Mouse (Mus musculus) lung, adult 2 months (tissue): ENCODE measurements around the gene Gyg. TPM values are rescaled to one million over a fixed set of nuclear protein-coding genes. Genes with fewer than 3 reads are reported as not detected.

Source experiments
- DNase-seq: peaks from one replicate; pipeline ENCODE4 v3.0.0; 2022
- H3K4me1 ChIP-seq: fragments of 200-500 bp; 2 replicates; pipeline ENCODE4 v1.6.1; 2011; ENCODE audit warnings: low read length; ENCODE audit not compliant: control insufficient read depth, insufficient read depth
- H3K4me3 ChIP-seq: fragments of 200-500 bp; replicated peaks from 2 replicates; pipeline ENCODE3; 2011; ENCODE audit warnings: low read depth, mild to moderate bottlenecking, control low read depth, low read length; ENCODE audit errors: extremely low read depth
- CTCF ChIP-seq: fragments of 200-500 bp; IDR thresholded peaks from 2 replicates; pipeline ENCODE4 v1.5.1; 2011; ENCODE audit warnings: mild to moderate bottlenecking, low read length, control low read depth; ENCODE audit not compliant: insufficient read depth
- POLR2A ChIP-seq: fragments of 200-500 bp; IDR thresholded peaks from 2 replicates; pipeline ENCODE4 v1.6.1; 2011; ENCODE audit warnings: low read depth, mild to moderate bottlenecking, control low read depth, low read length, borderline replicate concordance; ENCODE audit errors: extremely low read depth
- WGBS: fragments of 180-500 bp; shearing (Covaris S2); methylation state at CpG from one replicate; pipeline ENCODE4 v1.1.7; 2018; 5-methylcytosine and 5-hydroxymethylcytosine counted together
- polyA plus RNA-seq: library from polyadenylated mRNA; depleted of rRNA; stranded (reverse); fragments of >200 nt; gene quantifications from 2 replicates; pipeline ENCODE4 v1.2.3, GENCODE M21; 2012

The Gyg gene
- polyA plus RNA-seq, 1 experiment: 99.0 TPM

DNA sequence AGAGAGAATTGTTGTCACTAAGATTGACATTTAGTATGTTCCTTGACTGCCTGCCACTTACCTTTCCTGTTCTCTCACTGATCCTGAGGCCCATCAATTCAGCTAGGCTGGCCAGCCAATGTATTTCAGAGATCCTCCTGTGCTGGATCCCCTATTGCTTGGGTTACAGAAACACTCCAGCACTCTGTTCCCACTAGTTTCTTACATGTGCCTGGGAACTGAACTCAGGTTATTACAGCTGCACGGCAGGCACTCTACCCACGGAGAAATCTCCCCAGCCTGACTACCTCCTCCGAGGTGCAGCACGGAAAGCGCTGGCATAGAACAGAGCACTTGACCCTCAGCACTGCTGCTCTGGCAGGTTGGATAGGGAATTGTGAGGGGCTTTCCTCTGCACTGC lies 7.5 kb downstream of the Gyg start:
- TF ChIP-seq POLR2A: no peak
- TF ChIP-seq CTCF: no peak
- 78% methylated on average over 5 of the region's 5 CpGs for WGBS
- no peak for DNase-seq
- Histone ChIP-seq H3K4me3 (no peak overlapping the region), H3K4me1 (peaks cover 2% of the 10 kb centered on the region; the same call in 1 of the 2 replicates)

DNA sequence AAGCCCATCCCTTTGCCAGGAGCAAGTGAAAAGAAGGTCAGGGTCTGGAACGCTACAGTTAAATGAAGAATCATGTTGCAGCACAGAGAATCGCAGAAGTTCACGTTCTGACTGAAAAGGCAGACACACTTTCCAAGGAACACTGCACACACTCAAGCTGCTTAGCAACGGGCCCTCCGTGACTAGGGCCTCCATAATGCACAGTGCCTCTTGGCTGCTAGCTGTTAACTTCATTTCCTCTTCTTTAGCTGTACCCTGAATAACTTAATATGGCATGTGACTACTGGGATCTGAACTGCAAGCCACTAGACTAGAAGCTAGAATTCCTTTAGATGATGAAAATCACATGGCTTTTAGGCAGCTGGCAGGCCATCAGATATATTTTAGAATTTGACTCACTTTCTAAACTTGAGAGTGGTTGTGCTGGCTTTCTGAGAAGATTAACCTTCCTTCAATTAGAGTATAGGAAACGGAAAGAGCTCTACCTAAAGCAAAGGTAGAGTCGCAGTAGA lies 8.2 kb downstream of the Gyg start:
- Histone ChIP-seq H3K4me1 (peaks cover 2% of the 10 kb centered on the region), H3K4me3 (no peak overlapping the region)
- WGBS: 68% methylated on average over 7 of the region's 7 CpGs
- no peak for DNase-seq
- TF ChIP-seq POLR2A: no peak
- TF ChIP-seq CTCF: no peak

DNA sequence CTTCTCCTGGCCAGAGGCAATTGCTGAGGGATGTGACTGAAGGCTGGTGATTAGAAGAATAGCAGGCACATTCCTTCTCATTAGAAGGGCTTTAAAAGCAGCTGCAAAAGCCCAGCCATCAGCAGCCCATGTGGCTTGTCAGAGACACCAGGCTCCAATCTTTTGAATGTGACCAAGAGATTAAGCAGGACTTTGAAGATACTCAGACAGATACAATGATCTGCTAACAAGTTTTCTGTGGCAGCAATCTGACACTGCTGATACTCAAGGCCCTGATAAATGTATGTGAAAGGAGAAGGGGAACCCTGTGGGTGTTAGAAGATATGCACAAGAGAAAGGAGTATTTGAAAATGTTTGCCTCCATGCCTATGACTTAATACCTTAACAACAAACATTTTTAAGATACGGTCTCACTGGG lies 9.4 kb downstream of the Gyg start:
- Histone ChIP-seq H3K4me1 (peaks cover 2% of the 10 kb centered on the region), H3K4me3 (no peak overlapping the region)
- TF ChIP-seq CTCF (no peak), POLR2A (no peak)
- DNase-seq: no peak
- 78% methylated on average over 1 of the region's 1 CpGs for WGBS

DNA sequence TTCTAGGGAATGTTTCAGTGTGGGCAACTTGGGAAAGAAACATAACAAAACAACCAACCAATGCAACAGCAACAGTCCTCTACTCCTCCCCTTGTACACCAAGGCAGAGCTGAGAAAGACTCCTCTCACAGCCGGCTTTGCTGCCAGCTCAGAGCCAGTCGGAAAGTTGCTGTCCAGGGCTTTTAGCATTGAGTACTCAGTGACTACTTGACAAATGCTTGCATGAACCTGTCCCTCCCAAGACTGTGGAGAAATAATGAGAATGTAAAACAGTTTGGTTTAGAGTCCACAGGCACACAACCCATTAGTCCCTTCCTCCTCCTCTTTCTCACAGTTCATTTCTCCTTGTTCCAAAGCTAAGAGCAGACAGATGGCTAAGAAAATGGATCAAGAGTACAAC lies 10.7 kb downstream of the Gyg start:
- 39% methylated on average over 2 of the region's 2 CpGs for WGBS
- no peak overlapping the region for H3K4me3 ChIP-seq
- no peak for DNase-seq
- TF ChIP-seq POLR2A: no peak
- TF ChIP-seq CTCF: no peak
- H3K4me1 ChIP-seq: no peaks in the 10 kb centered on the region; the same call in none of the 2 replicates

DNA sequence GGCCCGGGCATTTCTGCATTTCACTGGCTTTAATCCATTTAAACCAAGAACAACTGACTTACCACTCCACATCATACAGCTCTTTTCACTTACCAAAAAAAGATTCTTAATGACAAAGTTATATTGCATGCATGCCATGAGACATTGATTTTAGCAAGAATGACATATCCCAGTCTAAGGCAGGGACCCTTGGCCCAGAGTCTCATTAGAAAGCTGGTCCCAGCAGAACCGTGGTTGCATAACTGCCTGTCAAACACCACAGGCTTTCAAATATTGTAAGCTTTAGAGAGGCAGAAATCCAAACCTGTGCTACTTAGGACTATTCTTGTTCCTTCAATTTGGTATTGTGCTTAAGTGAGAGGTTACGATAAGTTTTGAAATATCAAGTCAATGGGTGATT lies 11.4 kb downstream of the Gyg start:
- DNase-seq: no peak
- Histone ChIP-seq H3K4me1 (no peaks in the 10 kb centered on the region; the same call in none of the 2 replicates), H3K4me3 (no peak overlapping the region)
- TF ChIP-seq CTCF: no peak
- 71% methylated on average over 3 of the region's 3 CpGs for WGBS

DNA sequence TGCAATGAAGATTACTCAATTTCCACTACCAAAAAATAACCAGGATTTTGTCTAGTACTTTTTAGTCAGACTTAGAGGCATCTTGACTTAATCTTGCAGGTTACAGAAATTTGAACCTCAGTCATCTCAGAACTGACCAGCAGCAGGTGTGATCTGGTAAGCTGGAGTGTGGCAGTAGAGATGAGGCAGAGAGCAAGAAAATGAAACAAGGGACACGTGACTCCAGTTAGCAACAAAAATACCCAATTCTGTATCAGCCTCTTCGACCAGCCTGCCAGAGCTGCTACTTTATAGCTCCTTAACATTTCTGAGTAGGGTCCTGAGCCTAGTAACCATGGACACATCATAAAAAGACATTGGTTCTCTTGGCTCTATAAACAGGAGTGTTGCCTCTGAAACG lies 12.5 kb downstream of the Gyg start:
- TF ChIP-seq POLR2A (no peak), CTCF (no peak)
- Histone ChIP-seq H3K4me3 (no peak overlapping the region), H3K4me1 (no peaks in the 10 kb centered on the region; the same call in none of the 2 replicates)
- DNase-seq: no peak
- 62% methylated on average over 3 of the region's 3 CpGs for WGBS

DNA sequence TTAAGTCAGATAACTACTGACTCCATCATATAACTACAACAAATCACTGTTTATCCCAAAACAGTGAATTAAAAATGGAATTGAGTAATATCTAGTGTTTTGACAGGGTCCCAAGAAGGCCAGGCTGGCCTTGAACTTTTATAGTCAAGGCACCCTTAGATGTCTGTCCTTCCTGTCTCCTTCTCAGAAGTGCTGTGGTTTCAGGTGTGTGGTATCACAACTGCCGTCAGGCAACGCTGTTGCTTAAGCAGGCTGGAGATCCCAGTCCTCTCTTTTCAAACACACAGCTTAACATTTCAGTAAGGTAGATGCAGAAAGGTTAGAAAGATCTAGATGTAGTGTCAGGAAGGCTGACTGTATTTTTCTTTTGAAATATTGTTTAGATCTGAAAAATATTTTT lies 13.0 kb downstream of the Gyg start:
- no peak for DNase-seq
- WGBS: 79% methylated on average over 2 of the region's 2 CpGs
- Histone ChIP-seq H3K4me1 (no peaks in the 10 kb centered on the region; the same call in none of the 2 replicates), H3K4me3 (no peak overlapping the region)
- TF ChIP-seq CTCF: no peak
- TF ChIP-seq POLR2A: no peak

DNA sequence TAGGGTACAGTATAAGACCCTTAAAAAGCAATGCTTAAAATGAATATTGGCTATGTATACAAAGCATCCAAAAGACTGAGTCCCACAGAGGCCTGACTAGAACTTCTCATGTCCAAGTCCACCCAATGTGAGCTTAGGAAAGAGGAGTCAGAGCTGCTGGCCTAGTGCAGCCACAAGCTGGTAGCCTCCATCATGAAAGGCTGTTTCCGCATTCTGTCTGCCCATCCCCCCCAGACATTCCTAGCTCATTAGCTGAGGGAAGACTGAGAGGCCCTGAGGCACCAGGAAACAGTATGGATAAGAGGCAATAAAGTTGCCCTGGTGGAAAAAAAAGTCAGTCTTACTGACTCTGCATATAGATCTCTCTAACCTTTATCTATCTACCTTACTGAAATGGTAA lies 13.4 kb downstream of the Gyg start:
- WGBS: 58% methylated on average over 1 of the region's 1 CpGs

DNA sequence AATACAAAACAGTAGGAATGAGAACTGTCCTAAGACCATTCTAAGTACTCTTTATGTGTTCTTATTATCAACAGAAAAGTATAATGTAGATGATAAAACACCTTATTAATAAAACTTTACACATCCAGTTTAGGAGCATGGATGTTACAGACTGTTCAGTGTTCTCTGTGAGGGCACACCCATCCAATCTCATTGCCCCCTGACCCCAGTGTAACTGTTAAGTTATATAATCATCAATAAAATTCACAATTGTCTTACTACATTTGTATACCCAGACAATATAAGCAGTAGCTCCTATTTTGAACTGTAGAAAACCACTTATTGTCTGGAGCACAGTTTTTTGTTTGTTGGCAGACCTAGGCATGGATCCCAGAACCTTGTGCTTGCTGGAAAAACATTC lies 13.9 kb downstream of the Gyg start:
- no peak for DNase-seq
- Histone ChIP-seq H3K4me1 (peaks cover under 1% of the 10 kb centered on the region), H3K4me3 (no peak overlapping the region)
- TF ChIP-seq POLR2A (no peak), CTCF (no peak)

More for the DNA sequence above, 13.4 kb downstream of the Gyg start:
- DNase-seq: no peak
- TF ChIP-seq POLR2A (no peak), CTCF (no peak)
- Histone ChIP-seq H3K4me3 (no peak overlapping the region), H3K4me1 (no peaks in the 10 kb centered on the region; the same call in none of the 2 replicates)

DNA sequence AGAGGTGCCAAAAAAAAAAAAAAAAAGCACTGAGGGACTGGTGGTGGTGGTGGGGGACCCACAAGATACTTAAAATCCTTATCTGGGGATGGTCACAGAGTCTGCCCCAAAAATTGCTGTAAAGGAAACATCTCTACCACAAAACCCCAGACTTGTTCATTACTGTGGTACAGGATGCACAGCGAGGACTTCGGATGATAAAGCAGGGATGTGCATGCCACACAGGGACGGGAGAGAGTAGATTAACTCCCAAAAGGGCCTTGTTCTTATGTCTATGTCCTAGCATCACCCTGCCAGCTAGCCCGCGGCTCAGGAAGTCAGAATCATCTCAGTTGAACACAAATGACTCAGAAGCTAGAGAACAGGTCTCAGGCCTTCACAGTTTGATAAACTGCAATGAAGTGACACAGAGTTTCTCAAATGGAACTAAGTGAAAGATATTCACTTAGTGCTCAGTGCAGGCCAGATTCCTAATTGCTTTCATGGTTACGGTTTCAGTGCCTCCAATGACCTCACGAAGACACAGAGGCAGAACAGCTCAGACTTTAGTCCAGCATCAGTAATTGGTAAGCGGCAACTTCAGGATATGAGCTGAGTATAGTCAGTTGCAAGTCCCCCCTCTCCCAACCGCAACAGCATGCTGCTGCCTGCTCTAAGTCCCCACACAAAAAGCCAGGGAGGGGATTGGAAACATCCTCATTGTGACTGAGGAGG lies 18.1 kb downstream of the Gyg start:
- H3K4me3 ChIP-seq: no peak overlapping the region
- TF ChIP-seq POLR2A (no peak), CTCF (no peak)
- H3K4me1 ChIP-seq: peaks cover 9% of the 10 kb centered on the region; the same call in 1 of the 2 replicates
- no peak for DNase-seq
- WGBS: 81% methylated on average over 9 of the region's 9 CpGs
